Mouse (Mus musculus) limb, embryonic 13.5 days (tissue): ENCODE measurements around the gene Ankrd12. TPM values are rescaled to one million over a fixed set of nuclear protein-coding genes. Genes with fewer than 3 reads are reported as not detected.
A peak's percentile ranks its signal among the peaks of the same experiment; 100 is the strongest.
"Not testable (repeated sequence)": the region's sequence is repeated elsewhere in the genome, so short reads cannot be mapped to it uniquely, and the experiment has no call there.

Experiments used
- ATAC-seq: fragments of 200-750 bp; cut with Nextera tagmentation; 2 replicates; pipeline ENCODE4 v1.8.0; 2017; ENCODE audit warnings: low read depth, moderate number of reproducible peaks, moderate TSS enrichment; ENCODE audit not compliant: low FRiP score
- H3K27ac ChIP-seq: fragments of 300-500 bp; sonication (generic); 2 replicates; pipeline ENCODE4 v1.5.1; 2015; ENCODE audit warnings: inconsistent platforms, mild to moderate bottlenecking, moderate library complexity
- H3K27me3 ChIP-seq: fragments of 300-500 bp; sonication (generic); 2 replicates; pipeline ENCODE4 v1.6.1; 2015; ENCODE audit warnings: mild to moderate bottlenecking, inconsistent platforms
- H3K36me3 ChIP-seq: fragments of 300-500 bp; sonication (generic); 2 replicates; pipeline ENCODE4 v1.6.1; 2015; ENCODE audit warnings: inconsistent platforms, mild to moderate bottlenecking, moderate library complexity
- H3K4me1 ChIP-seq: fragments of 300-500 bp; sonication (generic); 2 replicates; pipeline ENCODE4 v1.6.1; 2015; ENCODE audit warnings: inconsistent platforms
- H3K4me2 ChIP-seq: fragments of 300-500 bp; sonication (generic); replicated peaks from 2 replicates; pipeline ENCODE4 v1.6.1; 2015; ENCODE audit warnings: inconsistent platforms, mild to moderate bottlenecking, moderate library complexity
- H3K4me3 ChIP-seq: fragments of 300-500 bp; sonication (generic); 2 replicates; pipeline ENCODE4 v1.5.1; 2015; ENCODE audit warnings: moderate library complexity, mild to moderate bottlenecking, inconsistent platforms
- H3K9ac ChIP-seq: fragments of 300-500 bp; sonication (generic); 2 replicates; pipeline ENCODE4 v1.6.1; 2015; ENCODE audit warnings: mild to moderate bottlenecking, inconsistent platforms
- H3K9me3 ChIP-seq: fragments of 300-500 bp; sonication (generic); 2 replicates; pipeline ENCODE4 v1.6.1; 2016; ENCODE audit warnings: inconsistent platforms
- WGBS: fragments of 180-500 bp; shearing (Covaris S2); methylation state at CpG from one replicate; pipeline ENCODE4 v1.1.7; 2015; 5-methylcytosine and 5-hydroxymethylcytosine counted together
- polyA plus RNA-seq: library from polyadenylated mRNA; unstranded; fragments of >200 nt; fragmentation: Nextera tagmentation; extraction: Ambion mirVana; gene quantifications from 2 replicates; pipeline ENCODE4 v1.2.1, GENCODE M21; 2015

Gene Ankrd12
- polyA plus RNA-seq, 1 experiment from 2014 or later, result 35.0 TPM

- 78% methylated on average over 5 of the region's 5 CpGs for WGBS
- H3K36me3 ChIP-seq, result peaks cover 14% of the 10 kb centered on the region
- H3K27me3 ChIP-seq, result no peaks in the 10 kb centered on the region
- H3K9ac ChIP-seq, result no peak overlapping the region
- no peaks in the 10 kb centered on the region for H3K4me1 ChIP-seq
- H3K4me2 ChIP-seq, result no peak overlapping the region
- no peaks in the 10 kb centered on the region for H3K9me3 ChIP-seq
- no peak overlapping the region for H3K27ac ChIP-seq
- no peak overlapping the region for H3K4me3 ChIP-seq
- ATAC-seq, result no peak
Measured at GRCm38 (mm10) chr17:66041020-66041419, 35.9 kb downstream of the Ankrd12 start.

DNA sequence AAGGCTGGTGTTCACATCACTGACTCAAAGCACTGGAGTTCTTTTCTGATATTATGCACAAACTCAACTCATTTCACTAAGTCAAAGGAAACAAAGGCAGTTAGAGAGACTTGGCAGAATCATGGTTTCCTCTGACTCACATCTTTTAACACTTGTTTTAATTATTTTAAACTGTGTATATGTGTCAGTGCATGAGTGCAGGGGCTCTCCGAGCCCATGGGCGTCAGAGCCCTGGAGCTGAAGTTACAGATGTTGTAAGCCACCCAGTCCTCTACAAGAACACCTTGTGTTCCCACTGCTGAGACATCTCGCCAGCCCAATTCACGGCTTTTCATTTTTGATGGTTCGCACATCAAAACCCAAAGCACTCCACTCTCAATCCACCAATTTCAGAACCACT, 43.6 kb downstream of the Ankrd12 start:
- no peak overlapping the region for H3K27ac ChIP-seq
- WGBS, result 93% methylated on average over 5 of the region's 5 CpGs
- no peak overlapping the region for H3K4me3 ChIP-seq
- H3K9ac ChIP-seq, result no peak overlapping the region
- H3K4me2 ChIP-seq, result no peak overlapping the region
- ATAC-seq, result no peak
- H3K36me3 ChIP-seq, result peaks cover 13% of the 10 kb centered on the region
- H3K27me3 ChIP-seq, result no peaks in the 10 kb centered on the region
- no peaks in the 10 kb centered on the region for H3K4me1 ChIP-seq
- no peaks in the 10 kb centered on the region for H3K9me3 ChIP-seq

DNA sequence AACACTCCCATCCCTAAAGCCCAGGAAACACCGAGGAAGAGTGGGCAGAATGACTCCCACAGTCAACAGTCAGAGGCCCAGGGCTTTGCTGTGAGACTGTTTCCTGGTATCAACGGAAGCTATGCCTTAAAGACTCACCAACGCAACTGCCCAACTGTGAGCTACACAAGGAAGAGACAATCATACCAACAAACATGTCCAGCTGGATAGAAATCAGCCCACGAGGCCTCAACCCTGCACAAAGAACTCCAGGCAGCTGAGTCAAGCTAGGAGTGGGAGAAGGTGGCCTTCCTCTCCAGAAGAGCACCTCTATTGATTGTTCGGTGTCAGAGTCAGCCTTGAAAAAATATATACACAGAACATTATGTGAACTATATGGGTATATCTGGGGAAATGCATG, 44.9 kb downstream of the Ankrd12 start:
- Histone ChIP-seq H3K27me3 (no peaks in the 10 kb centered on the region), H3K9ac (no peak overlapping the region), H3K27ac (no peak overlapping the region), H3K4me1 (no peaks in the 10 kb centered on the region), H3K9me3 (no peaks in the 10 kb centered on the region), H3K36me3 (peaks cover 19% of the 10 kb centered on the region), H3K4me3 (no peak overlapping the region), H3K4me2 (no peak overlapping the region)
- no peak for ATAC-seq
- WGBS, result 86% methylated on average over 5 of the region's 5 CpGs

DNA sequence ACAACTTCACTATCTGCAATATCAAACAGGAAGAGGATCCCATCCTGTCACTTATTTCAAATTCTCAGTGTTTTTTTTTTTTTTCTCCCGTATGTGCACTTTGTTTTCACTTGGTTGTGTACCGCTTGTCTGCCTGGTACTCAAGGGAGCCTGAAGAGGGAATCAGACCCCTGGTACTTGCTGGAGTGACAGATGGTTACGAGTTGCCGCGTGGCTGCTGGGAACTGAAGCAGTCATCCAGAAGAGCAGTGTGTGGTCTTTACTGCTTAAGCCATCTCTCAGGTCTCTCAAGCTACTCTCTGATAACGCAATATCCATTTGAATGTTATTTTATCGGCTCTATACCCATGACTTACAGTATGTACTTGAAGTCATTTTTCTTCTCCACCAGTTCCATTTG, 52.7 kb downstream of the Ankrd12 start:
- H3K4me3 ChIP-seq, result no peak overlapping the region
- no peak overlapping the region for H3K9ac ChIP-seq
- H3K27me3 ChIP-seq, result no peaks in the 10 kb centered on the region
- H3K4me2 ChIP-seq, result no peak overlapping the region
- ATAC-seq, result no peak
- no peaks in the 10 kb centered on the region for H3K4me1 ChIP-seq
- no peak overlapping the region for H3K27ac ChIP-seq
- H3K9me3 ChIP-seq, result no peaks in the 10 kb centered on the region
- 92% methylated on average over 7 of the region's 7 CpGs for WGBS
- H3K36me3 ChIP-seq, result peaks cover 48% of the 10 kb centered on the region

DNA sequence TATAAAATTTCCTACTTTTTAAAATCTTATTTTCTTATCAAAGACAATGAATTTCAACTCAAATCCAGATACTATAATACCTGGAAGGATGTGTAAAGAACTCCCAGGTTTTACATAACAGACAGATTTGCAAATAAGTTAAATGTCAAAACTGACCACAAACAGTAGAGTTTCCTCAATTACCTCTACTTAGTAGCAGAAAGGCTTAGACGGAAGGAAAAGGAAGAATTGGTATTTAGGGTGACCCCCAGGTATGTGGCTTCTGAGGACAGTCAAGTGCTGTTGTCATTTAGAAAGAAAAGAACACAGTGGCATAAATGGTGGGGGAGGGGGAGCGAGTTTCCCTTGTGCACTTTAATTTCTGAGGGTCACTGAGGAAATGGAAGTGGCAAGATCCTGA, 65.1 kb downstream of the Ankrd12 start:
- Histone ChIP-seq H3K4me1 (no peaks in the 10 kb centered on the region), H3K9ac (no peak overlapping the region), H3K36me3 (peaks cover 18% of the 10 kb centered on the region; the same call in 1 of the 2 replicates), H3K4me3 (no peak overlapping the region), H3K4me2 (no peak overlapping the region), H3K27ac (no peak overlapping the region), H3K9me3 (no peaks in the 10 kb centered on the region), H3K27me3 (no peaks in the 10 kb centered on the region)
- ATAC-seq, result no peak
- 79% methylated on average over 2 of the region's 2 CpGs for whole genome bisulfite sequencing

GRCm38 (mm10) chr17:66007892-66008291, 69.0 kb downstream of the Ankrd12 start:
- Histone ChIP-seq H3K27ac (no peak overlapping the region), H3K27me3 (no peaks in the 10 kb centered on the region), H3K9ac (no peak overlapping the region), H3K4me3 (no peak overlapping the region), H3K4me2 (no peak overlapping the region), H3K9me3 (no peaks in the 10 kb centered on the region), H3K36me3 (peaks cover 18% of the 10 kb centered on the region; the same call in 1 of the 2 replicates), H3K4me1 (no peaks in the 10 kb centered on the region)
- ATAC-seq, result no peak
- WGBS, result 62% methylated on average over 5 of the region's 5 CpGs

GRCm38 (mm10) chr17:66007473-66007872, 69.4 kb downstream of the Ankrd12 start:
- Histone ChIP-seq H3K27ac (no peak overlapping the region), H3K4me2 (no peak overlapping the region), H3K9ac (no peak overlapping the region), H3K9me3 (no peaks in the 10 kb centered on the region), H3K27me3 (no peaks in the 10 kb centered on the region), H3K4me3 (no peak overlapping the region), H3K36me3 (peaks cover 18% of the 10 kb centered on the region; the same call in 1 of the 2 replicates), H3K4me1 (no peaks in the 10 kb centered on the region)
- ATAC-seq, result no peak
- 86% methylated on average over 2 of the region's 2 CpGs for WGBS

DNA sequence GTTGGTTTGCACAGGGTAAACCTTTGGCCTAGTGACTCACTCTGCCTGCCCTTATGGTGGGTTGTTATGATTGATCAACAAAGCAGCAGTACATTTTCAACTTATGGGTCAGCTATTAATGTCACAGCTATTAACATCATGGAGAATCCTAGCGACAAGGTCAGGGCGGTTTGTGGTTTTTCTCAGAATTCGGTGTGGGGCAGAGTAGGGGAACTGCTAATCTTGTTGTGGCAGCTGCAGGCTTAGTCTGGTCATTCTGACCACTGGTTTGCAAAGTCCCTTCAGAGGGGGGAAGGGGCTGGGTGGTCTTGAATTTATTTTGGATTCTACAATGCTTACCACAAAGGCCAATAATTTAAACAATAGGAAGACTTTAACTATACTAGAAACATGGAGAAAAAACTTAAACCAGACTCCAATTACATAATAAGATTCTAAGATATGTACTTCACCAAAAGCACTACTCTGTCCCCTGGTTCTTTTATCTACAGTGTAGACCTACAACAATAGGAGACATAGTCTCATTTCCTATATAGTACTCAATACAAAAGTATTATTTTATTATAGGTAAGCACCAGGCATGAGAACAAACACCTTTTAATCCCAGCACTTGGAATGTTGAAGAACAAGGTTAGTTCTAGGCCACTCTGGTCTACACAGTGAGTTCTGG, 88.6 kb downstream of the Ankrd12 start:
- 93% methylated on average over 3 of the region's 3 CpGs for WGBS
- H3K27me3 ChIP-seq, result no peaks in the 10 kb centered on the region
- H3K36me3 ChIP-seq, result peaks cover 12% of the 10 kb centered on the region
- H3K4me1 ChIP-seq, result no peaks in the 10 kb centered on the region
- no peak overlapping the region for H3K9ac ChIP-seq
- H3K27ac ChIP-seq, result no peak overlapping the region
- no peak overlapping the region for H3K4me3 ChIP-seq
- H3K9me3 ChIP-seq, result no peaks in the 10 kb centered on the region
- H3K4me2 ChIP-seq, result no peak overlapping the region
- no peak for ATAC-seq

DNA sequence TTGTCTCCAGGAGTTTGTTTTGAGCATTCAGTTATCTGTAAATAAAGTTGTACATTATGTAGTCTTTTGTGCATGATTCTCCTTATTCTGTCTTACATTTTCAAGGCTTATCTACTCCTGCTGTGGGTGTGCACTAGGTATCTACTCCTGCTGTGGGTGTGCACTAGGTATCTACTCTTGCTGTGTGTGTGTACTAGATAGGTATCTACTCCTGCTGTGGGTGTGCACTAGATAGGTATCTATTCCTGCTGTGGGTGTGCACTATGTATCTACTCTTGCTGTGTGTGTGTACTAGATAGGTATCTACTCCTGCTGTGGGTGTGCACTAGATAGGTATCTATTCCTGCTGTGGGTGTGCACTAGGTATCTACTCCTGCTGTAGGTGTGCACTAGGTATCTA, 100.2 kb downstream of the Ankrd12 start:
- ATAC-seq, H3K9ac ChIP-seq, H3K27me3 ChIP-seq, H3K4me2 ChIP-seq, H3K4me3 ChIP-seq, H3K9me3 ChIP-seq, H3K4me1 ChIP-seq, H3K27ac ChIP-seq: not testable (repeated sequence)
- peaks cover 35% of the 10 kb centered on the region for H3K36me3 ChIP-seq

DNA sequence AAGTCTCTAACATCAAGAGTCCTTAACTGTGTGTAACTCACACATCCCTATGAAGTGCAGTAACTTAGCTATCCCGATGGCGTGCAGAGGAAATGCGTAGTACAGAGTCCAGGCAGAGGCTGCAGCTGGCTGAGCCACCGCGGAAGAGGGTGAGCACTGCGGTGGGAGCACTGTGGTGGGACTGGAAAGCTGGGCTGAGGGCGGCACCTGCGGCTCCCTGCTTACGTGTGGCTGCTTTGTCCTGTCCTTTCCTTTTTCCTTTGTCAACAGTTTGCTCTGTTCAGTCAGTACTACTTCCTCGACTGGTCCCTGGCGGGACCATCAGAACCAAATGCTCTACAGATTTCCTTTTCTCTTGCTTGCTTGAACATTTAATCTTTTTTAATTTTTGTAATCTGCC, 109.1 kb downstream of the Ankrd12 start:
- Histone ChIP-seq H3K36me3 (peaks cover 14% of the 10 kb centered on the region; the same call in 1 of the 2 replicates), H3K9me3 (no peaks in the 10 kb centered on the region), H3K4me2 (no peak overlapping the region), H3K4me3 (no peak overlapping the region), H3K9ac (no peak overlapping the region), H3K4me1 (no peaks in the 10 kb centered on the region), H3K27ac (no peak overlapping the region), H3K27me3 (no peaks in the 10 kb centered on the region)
- 69% methylated on average over 11 of the region's 11 CpGs for WGBS
- ATAC-seq, result no peak

GRCm38 (mm10) chr17:65962263-65962662, 114.6 kb downstream of the Ankrd12 start:
- no peak overlapping the region for H3K9ac ChIP-seq
- no peaks in the 10 kb centered on the region for H3K9me3 ChIP-seq
- 94% methylated on average over 2 of the region's 2 CpGs for WGBS
- no peaks in the 10 kb centered on the region for H3K4me1 ChIP-seq
- no peak overlapping the region for H3K4me3 ChIP-seq
- H3K27ac ChIP-seq, result no peak overlapping the region
- no peaks in the 10 kb centered on the region for H3K36me3 ChIP-seq
- no peak overlapping the region for H3K4me2 ChIP-seq
- no peak for ATAC-seq
- H3K27me3 ChIP-seq, result no peaks in the 10 kb centered on the region

GRCm38 (mm10) chr17:65961606-65962136, 115.2 kb downstream of the Ankrd12 start:
- H3K9ac ChIP-seq, result no peak overlapping the region
- WGBS, result 81% methylated on average over 2 of the region's 2 CpGs
- H3K27me3 ChIP-seq, result no peaks in the 10 kb centered on the region
- H3K4me2 ChIP-seq, result no peak overlapping the region
- H3K4me1 ChIP-seq, result no peaks in the 10 kb centered on the region
- no peak overlapping the region for H3K4me3 ChIP-seq
- H3K9me3 ChIP-seq, result no peaks in the 10 kb centered on the region
- no peak overlapping the region for H3K27ac ChIP-seq
- peak; percentile 54; the same call in 1 of the 2 replicates for ATAC-seq
- H3K36me3 ChIP-seq, result no peaks in the 10 kb centered on the region

GRCm38 (mm10) chr17:65959011-65959410, 117.9 kb downstream of the Ankrd12 start:
- no peak overlapping the region for H3K27ac ChIP-seq
- no peaks in the 10 kb centered on the region for H3K9me3 ChIP-seq
- no peaks in the 10 kb centered on the region for H3K36me3 ChIP-seq
- no peaks in the 10 kb centered on the region for H3K27me3 ChIP-seq
- no peak overlapping the region for H3K9ac ChIP-seq
- no peak overlapping the region for H3K4me3 ChIP-seq
- H3K4me1 ChIP-seq, result no peaks in the 10 kb centered on the region
- 69% methylated on average over 3 of the region's 3 CpGs for WGBS
- ATAC-seq, result no peak
- no peak overlapping the region for H3K4me2 ChIP-seq
